Mouse (Mus musculus) fat pad, adult 2 months (tissue): ENCODE data around the gene Map3k6.

Experiments
- DNase-seq: peaks from one replicate; pipeline ENCODE4 v3.0.0-alpha.2; 2011; ENCODE audit warnings: low read depth, low spot score; ENCODE audit errors: extremely low read depth

Map3k6 gene

DNA sequence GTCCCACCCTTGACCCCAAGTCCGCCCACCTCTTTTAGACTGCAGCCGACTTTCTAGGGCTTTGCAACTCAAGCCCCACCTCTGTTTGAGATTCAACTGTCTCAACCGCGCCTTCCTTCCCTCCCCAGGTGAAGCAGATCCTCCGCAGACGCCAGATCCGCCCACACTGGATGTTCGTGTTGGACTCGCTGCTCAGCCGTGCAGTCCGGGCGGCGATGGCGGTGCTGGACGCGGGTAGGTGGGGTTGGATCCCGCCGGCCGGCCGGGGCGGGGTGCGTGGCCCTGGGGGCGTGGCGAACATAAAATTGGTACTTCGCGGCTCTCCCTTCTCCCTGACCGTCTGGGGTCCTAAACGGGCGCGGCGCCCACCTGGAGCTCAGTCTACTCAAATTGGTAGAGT, 10.6 kb downstream of the Map3k6 start:
- DNase-seq: no peak

DNA sequence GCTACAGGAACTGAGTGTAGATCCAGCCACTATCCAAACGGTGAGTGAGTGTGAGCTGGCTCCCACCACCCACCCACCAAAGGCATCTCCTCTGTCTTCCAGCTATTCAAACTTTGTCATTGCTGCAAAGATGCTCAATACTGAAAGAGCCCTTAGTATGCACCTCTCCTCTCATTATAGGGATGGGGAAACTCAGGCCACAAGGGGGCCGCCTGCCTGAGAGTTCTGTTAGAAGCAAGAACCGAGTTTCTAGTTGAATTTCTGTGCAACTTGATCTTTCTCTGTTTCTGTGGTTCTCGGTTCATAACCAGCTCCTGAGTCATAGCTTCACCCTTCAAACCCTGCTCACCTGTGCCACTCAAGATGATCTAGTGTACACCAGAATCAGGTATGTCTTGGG, 11.5 kb downstream of the Map3k6 start:
- DNase-seq: no peak

DNA sequence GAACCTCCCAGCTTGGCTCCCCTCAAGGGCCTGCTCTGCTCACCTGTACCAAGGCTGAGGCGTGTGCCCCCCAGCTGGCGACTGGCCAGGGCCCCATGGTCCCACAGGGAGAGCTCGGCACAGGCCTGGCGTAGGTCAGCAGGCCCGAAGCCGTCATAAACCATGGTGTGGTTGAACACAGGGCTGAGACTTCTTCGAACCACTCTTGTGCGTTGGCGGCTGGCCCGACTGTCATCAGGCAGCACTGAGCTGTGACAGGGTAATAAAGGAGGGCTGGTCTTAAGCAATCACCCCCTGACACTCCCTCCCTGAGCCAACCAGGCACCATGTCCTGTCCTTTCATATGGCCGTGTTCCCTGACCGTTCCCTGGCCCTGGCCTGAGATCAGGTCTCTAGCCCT, 12.8 kb downstream of the Map3k6 start:
- no peak for DNase-seq

DNA sequence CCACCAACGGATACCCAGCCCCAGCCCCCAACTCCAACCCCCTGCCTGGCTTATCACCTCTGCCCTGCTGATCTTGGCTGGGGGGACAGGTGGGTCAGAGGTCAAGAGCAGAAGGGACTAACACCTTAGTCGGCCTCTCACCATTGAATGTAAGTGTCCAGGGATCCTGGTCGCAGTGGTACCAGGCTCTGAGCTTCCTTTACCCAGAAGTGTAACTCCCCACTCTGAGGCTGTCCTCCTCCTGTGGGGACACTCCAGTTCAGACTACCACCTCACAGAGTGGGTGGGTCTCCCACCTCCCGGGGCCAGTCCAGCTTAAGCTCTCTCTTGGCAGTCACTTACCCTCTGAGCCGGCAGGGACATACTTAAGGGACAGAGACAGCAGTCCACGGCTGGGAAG, 14.8 kb downstream of the Map3k6 start:
- no peak for DNase-seq

DNA sequence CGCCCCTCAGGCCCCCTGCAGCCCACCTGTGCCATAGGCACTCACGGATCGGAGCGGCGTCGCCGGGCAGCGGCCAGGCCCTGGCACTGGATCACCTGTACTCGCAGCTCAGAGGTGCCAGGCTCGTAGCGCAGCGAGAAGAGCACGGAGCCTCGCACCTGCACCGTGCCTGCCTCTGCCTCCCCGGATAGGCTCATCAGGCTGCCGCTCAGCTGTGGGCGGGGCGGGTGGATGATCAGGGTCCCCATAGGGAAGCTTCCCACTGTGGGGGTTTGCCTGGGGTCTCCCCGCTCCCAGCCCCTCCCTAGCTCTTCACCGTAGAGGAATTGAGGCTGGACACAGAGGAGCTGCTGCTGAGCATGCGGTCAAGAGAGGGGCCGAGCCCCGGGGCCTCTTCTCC, 16.2 kb downstream of the Map3k6 start:
- DNase-seq: no peak

DNA sequence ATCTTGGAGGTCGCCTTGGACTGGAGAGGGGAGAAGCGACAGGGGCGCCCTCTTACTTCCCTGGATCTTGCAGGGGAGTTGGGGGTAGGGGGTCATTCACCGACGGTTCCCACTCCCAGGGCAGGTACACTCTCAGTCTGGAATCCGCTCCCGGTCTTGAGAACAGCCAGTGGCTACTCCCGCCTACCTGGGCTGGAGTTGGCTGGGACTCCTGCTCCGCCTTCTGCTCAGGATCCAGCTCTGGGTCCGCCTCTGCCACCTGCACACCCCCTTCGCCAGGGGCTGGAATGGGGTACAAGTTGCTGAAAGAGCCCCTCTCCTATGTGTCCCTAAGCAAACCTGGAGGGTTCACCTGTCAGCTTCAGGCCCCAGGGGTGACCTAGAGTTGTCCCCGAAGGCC, 16.6 kb downstream of the Map3k6 start:
- peak; percentile 55 for DNase-seq

DNA sequence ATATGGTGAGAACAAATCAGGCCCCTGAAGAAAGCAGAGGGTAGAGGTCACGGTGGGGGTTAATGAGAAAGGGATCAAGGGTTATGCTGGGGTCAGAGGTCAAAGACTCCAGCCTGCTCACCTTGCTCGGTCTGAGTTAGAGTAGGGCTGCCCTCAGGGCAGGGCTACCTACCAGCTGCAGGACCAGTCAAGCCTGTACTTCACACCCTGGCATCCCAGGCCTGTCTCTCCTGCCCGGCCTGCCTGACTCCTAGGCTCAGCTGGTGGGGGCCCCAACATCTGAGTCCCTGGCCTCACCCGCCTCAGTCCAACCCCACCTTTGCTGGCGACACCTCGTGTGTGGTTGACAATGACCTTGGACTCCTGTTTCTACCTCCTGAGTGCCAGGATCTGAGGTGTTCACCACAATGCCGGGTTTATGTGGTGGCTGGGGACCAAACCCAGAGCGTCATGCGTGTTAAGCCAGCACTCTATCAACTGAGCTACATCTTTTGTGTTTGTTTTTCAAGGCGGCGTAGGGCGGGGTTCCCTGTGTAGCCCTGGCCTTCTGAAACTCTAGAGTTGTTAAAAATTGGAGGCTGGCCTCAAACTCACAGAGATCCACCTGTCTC, 17.3 kb downstream of the Map3k6 start:
- no peak for DNase-seq

DNA sequence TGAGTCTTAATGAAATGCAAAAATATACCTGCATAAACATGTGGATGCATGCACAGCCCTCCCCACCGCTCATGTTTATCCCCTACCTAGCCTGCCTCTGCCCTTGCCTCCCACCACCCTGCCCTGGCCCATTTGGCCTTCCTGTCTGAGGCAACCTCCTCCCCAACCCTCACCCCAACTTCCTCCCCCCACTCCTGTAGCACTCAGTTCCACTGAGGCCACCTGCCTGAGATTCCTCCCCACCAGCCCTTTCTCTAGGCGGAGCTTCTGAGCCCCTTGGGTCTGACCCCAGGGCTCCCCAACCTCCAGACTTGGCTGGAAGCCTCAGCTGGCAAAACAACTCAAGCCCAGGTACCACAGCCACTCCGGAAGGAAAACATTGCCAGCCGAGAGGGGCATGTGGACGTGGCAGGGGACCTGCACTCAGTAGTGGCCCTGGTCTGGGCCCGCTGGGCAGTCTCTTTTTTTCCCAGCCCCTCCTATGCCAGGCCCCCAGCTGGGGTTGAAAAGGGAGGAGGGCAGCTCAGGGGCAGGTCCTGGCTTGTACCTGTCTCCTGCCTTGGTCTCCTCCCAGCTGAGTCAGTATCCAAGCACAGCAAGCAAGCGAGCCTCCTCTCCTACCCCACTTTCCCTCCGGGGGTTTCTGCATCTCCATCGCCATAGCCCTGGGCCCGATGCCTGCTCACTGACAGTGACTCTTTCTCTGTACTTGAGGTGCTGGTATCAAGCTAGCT, 21.2 kb downstream of the Map3k6 start:
- DNase-seq: no peak

DNA sequence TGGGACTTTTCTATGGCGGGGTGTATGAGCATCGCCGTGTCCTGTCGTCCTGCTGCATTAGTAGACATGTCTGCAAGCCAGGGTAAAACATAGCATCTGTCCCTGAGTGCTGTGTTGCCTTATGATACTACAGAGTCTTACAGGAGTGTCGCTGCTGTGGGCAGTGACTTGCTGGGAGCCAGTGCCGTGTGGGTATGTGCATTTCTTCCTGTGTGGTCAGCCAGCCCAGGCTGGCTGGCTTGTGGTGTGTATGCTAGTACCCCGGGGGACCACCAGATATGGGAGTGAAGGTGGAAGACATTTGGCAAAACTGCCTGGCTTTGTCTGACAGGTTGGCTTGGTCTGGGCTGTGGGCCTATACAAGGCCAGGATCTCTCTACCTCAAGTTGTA, 21.8 kb downstream of the Map3k6 start:
- DNase-seq: no peak

DNA sequence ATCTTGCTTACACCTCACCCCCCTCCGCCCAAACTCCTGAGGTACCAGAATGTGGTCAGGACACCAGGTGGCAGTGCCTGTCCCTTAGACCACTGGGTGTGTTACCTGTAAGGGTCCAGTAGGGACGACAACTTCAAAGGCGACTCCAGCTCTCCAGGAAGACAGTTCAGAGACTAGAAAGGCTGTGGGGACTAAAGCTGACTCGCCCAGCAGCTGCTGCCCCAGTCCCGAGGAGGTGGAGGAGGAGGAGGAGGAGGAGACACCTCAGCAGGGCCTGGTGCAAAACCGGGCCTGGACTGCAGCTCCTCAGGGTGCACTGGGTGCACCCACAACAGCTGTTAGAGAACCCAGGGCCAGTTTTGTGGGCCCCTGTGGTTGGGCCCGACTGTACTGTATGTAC, 22.3 kb downstream of the Map3k6 start, which contains the start of gene Sytl1:
Gene Sytl1 (minus strand): TSS at position 232 of the 400 bp plus-strand sequence.
- no peak for DNase-seq

DNA sequence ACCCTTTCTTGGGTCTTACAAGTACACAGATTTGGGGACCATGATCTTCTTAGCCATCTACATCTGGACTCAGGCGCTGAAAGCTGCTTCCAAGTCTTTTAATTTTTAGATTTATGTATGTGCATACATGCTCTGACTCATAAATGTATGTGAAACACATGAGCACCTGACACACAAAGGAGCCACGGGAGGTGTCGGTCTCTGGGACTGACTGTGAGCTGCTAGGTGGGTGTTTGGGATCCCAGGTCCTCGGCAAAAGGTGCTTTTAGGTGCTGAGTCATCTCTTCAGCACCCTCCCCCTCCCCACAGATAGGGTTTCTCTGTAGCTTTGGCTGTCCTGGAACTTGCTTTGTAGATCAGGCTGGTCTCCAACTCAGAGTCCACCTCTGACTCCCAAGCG, 23.1 kb downstream of the Map3k6 start:
- DNase-seq: no peak

DNA sequence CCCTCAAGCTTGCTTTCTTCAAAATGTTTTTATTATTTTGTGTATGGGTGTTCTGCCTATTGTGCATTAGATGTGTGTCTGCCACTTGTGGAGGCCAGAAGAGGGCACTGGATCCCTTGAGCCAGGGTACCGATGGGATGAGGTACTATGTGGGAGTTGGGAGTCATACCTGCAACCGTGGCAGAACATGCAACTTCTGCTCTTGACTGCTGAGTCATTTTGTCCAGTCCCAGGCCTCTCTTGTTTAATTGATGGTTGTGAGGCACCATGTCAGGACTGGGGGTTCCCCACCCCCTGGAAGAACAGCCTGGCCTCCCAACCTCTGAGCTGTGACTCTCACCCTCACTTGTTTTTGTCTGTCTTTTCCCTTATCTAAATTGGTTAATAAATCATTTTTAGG, 23.9 kb downstream of the Map3k6 start:
- DNase-seq: no peak

DNA sequence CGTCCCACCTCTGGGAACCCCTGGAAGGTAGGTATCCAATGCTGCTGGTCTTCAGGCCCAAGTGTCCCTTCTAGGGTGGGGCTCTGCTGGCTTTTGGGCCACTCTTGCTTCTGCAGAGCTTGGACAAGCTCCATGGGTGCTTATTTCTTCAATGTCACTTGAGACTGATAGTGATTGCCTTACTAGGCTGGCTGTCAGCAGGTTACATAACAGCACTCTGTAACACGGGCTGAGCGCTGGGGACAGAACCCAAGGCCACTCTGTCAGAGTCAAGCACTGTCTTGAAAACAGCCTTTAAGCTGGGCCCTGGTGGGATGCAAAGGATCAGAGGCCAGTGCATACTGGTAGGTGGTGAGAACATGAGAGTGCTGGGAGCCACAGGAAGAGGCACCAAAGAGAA, 24.7 kb downstream of the Map3k6 start:
- no peak for DNase-seq

DNA sequence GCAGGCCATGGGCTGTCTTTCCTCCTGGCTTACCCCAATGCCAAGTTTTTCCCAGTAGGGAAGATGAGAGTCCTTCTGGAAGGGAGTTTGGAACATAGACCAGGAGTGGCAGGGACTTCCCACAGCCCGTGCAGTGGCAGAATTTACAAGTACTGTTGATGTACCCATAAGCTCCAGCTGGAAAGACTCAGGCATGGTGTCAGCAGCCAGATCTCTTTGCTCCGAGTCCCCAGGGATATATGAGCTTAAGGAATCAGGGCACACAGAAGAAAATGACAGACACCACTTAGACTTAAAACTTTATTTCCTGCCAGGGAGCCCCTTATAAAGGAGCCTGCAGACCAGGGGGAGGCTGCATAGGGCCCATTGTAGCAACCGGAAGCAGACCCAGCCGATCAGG, 25.1 kb downstream of the Map3k6 start:
- no peak for DNase-seq

DNA sequence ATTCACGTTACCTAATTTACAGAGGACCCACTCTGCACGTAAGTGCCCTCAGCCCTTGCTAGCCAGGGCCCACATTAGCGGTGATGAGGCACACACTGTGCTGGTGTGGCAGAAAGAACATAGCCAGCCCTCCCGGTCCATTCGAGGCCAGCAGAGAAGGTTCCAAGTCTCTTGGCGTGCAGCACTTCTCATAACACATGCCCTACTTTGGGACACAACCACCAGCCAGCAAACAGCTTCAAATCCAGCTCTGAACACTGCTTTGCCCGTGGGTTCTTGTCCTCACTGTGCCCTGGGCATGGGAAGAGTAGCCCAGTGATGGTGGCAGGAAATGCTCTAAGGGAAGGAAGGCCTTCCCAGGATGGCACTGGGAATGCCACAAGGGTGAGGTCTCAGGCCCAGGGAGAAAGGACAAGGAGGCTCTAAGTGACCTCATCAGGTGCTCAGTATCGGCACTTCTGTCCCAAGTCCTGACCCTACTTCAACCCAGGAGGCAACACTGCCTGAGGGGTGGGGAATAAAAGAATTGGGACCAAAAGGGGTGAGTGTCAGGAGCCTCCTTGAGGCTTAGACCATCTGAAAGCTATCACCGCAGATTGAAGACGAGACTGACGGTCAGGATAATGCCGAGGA, 25.7 kb downstream of the Map3k6 start:
- no peak for DNase-seq

DNA sequence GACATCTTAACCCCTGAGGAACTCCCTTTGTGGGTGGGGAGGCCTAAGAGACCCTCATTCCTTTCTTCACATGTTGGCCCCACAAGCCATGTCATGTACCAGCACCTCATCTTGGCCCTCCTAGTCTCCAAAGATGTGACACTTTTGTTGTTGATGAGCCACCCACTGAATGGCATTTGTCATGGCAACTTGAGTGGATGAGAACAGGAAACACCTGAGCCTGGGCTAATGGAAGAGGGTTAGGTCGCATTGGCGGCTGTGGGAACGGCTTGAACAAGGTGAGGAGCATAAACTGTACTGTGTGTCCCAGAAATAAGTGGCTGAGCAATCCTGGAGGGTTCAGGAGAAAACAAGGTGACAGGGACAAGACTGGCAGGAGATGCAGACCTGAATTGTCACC, 28.3 kb downstream of the Map3k6 start:
- DNase-seq: no peak

DNA sequence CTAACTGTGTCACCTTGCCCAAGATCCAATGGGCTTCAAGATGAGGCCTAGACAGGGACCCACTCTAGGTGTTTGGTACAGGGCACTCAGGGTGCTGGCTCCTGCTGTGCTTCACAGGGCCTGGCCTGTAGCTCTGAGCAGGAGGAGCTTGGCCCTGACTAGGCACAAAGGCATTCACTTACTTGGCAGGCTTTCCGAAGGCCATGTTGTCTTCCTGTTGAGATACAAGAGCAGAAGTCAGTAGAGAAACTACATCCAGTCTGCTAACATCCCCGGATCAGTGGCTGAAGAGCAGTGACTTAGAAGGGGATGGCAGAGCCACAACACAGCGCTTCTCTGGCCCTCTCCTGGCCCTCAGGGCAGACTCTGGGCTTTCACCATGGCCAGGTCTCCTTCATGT, 29.0 kb downstream of the Map3k6 start:
- no peak for DNase-seq

DNA sequence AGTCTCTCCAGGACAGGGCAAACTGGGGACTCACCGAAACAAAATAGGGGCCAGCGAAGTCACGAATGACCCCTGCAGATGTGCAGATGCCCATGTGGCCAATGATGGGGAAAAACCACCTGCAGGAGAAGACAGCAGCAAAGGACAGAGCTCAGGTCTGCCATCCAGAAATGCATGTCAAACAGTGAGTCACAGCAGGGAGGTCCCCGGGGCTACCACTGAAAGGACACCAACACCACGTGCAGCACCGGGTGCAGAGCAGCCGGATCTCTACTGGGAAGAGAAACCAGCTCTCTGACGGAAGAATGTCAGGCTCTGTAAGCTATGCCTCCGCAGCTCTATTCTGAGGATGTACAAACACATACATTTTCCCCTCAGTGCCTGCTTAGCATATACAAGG, 30.3 kb downstream of the Map3k6 start:
- no peak for DNase-seq

DNA sequence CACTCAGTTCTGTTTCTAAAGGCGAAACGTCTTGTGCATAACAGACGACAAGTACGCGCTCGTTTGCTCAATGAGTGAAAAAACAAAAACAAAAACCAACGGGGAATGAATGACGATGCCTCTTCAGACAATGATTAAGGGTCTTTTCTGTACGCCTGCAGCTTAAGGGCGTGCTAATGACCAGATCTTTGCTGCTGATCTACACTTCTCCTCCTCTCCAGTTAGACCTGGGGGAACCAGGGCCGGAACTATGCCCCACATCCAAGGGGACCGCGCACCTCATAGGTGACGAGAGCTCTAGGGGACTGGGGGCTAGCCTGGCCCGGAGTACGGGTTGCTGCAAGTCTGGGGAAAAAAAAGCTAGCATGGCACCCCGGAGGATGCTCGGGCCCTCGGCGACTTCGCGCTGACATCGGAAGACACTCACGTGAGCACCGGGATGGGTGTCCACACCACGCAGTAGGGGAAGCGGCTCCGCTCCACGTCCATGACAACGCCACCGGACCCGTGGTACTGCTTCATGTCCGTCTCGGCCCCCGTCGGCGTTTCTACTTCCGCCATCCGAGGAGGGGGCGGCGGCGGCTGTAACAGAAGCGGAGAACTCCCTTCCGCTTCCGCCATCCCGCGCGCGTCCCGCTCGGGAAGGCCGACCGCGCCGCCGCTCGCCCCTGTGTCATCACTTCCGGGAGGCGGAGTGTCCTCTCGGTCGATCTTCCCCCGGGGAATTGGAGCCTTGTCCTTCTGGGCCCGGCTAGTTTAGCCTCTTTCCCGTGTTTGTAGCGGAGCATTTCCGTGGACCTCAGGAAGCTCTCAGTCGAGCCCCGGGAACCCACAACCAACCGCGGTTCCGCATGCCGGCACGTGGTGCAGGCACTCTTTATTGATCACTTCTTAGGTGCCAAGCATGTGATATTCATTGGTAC, 36.7 kb downstream of the Map3k6 start, which contains the start of gene Tmem222:
Gene Tmem222 (minus strand): TSS at position 689 of the 923 bp plus-strand sequence.
- DNase-seq: no peak

DNA sequence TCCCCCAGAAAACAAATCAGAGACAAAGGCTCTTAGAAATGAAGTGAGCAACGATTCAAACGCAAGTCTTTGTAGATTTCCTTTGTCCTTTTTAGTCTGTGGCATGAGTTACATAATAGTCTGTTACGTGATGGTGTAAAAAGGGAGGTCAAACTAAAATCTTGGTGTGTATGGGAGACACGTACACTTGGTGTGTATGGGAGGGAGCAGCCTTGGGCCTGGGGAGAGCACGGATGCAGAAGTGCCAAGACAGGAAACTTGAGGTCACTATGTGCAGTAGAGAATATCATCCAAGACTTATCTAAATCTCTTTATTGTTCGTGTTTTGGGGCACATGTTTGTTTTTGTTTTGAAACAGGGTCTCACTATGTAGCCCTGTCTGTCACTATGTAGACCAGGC, 37.4 kb downstream of the Map3k6 start:
- DNase-seq: no peak

DNA sequence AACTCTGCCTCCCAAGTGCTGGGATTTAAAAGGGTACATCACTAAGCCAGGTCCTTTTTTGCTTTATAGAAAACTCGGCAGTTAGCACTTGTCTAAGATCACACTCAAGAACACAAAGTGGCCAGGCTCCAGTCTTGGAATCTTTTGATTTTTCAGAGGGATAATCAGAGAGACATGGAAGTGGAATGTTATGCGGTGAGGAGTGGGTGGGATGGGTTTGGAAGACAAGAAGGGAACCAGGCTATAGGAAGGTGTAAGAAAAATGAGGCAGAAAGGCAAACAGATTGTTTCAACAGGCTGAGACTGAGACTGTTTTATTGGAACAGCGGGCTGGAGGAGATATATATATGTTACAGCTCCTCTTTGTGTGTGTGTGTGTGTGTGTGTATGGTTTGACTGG, 37.9 kb downstream of the Map3k6 start:
- DNase-seq: no peak
